Mouse (Mus musculus) CH12.LX (cell line): ENCODE results near the gene Rspry1.

ENCODE experiments used
- MAX ChIP-seq: IDR thresholded peaks from 2 replicates; pipeline ENCODE4 v1.6.1; 2011; ENCODE audit warnings: low read length, improper control_type of control experiment
- MXI1 ChIP-seq: IDR thresholded peaks from 2 replicates; pipeline ENCODE4 v1.6.1; 2011; ENCODE audit warnings: mild to moderate bottlenecking, low read depth, low read length, improper control_type of control experiment
- POLR2AphosphoS2 ChIP-seq: IDR thresholded peaks from 2 replicates; pipeline ENCODE4 v1.6.1; 2011; ENCODE audit warnings: low read depth, low read length, improper control_type of control experiment
- UBTF ChIP-seq: IDR thresholded peaks from 2 replicates; pipeline ENCODE4 v1.6.1; 2012; ENCODE audit warnings: low read depth, mild to moderate bottlenecking, inconsistent platforms, low read length, improper control_type of control experiment, moderate library complexity
- ZNF384 ChIP-seq: IDR thresholded peaks from 2 replicates; pipeline ENCODE4 v1.6.1; 2012; ENCODE audit warnings: low read depth, low read length, improper control_type of control experiment, inconsistent platforms

DNA sequence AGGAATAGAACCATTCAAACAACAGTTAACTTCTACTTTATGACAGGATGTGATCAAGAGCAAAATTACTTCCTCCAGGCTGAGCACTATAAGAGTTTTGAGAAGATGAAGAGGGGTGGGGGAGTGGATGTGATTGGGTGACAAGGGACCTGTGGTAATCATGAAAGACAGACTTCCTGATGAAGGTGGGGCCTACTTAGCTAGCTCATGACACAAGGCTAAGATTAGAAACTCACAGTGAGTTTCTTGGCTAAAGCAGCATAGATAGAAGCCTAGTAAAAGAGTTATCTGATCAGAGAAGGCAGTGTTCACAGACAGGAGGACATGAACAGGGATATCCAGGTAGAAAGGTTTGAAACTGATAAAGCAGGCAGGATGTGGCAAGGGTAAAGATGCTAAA lies 32.5 kb downstream of the Rspry1 start:
- no peak for TF ChIP-seq UBTF
- no peak for TF ChIP-seq MXI1
- no peak for TF ChIP-seq ZNF384
- no peak for TF ChIP-seq POLR2AphosphoS2
- TF ChIP-seq MAX = no peak
